Mouse (Mus musculus): ENCODE results near the gene Lipo4. TPM values are rescaled to one million over a fixed set of nuclear protein-coding genes. Genes with fewer than 3 reads are reported as not detected.
"Not testable (repeated sequence)": the region's sequence is repeated elsewhere in the genome, so short reads cannot be mapped to it uniquely, and the experiment has no call there.

Gene Lipo4
- total RNA-seq (2021) = under 1 TPM; 0.18 to 0.27 TPM
- long read RNA-seq, experiment 1 = 0 reads
- long read RNA-seq, experiment 2 = 0 reads

GRCm38 (mm10) chr19:33517680-33518079 lies at the start of gene Lipo4:
Gene Lipo4, minus strand, starts transcription at chr19:33517780.
- no peak for DNase-seq

DNA sequence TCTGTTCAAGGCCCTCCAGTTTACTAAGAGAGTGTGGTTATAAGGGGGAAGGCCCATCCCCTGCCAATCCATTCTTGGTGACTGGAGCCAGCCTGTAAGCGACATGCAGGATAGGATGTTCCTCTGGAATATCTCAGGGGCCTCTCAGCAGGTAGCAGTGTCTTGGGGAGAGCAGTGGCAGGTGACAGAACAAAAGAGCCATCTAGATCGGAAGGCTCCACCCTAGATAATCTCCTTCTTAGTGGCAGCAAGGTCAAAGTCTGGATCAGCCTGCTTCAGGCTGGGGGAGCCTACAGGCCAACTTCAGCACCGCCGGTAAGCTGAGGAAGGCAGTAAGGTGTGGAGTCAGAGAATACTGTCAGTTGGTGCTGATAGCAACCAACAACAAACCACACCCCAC lies 61.2 kb downstream of the Lipo4 start:
- DNase-seq = not testable (repeated sequence)

DNA sequence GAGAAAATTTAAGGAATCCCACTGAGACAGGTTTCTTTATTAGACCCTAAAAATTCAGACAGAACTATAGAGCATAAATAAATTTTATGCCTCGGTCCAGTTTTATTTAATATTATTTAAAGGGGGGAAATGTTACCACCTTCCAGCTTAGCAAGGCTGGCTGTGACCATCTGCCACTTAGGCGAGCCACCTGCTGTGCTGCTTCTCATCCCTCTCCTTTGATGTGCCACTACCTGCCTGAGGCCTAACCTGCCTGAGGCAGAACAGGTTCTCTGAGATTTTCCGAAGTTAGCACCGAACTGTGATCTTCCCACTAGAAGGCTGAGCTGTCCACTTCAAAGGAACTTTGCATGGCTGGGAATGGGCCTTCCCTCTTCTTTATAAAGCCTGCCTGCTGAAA lies 63.9 kb downstream of the Lipo4 start:
- DNase-seq = no peak

Other genes starting within 250 kb of the Lipo4 start
- gene Rnls, start 125.5 kb downstream of the Lipo4 start, total RNA-seq (2021) = 1 to 10 TPM; 5.7 to 6.4 TPM
- gene Gm8978, start 107.5 kb upstream of the Lipo4 start, total RNA-seq (2021) = not detected
- gene Lipo2, start 233.6 kb upstream of the Lipo4 start, total RNA-seq (2021) = under 1 TPM; 0.18 to 0.30 TPM
- 10 to 100 TPM; 11.4 to 12.0 TPM for gene Lipo3, start 244.2 kb upstream of the Lipo4 start, total RNA-seq (2021)

Measured in adrenal gland, postnatal 10 days (tissue).